Mouse (Mus musculus): ENCODE data around the gene Scyl1. TPM values are rescaled to one million over a fixed set of nuclear protein-coding genes. Genes with fewer than 3 reads are reported as not detected.

Scyl1 gene
- total and polyA plus RNA-seq, 3 experiments, result 57.2 to 95.6 (median 70.0) TPM

- peak overlapping the region; percentile 1; the same call in 1 of the 2 replicates for H3K4me3 ChIP-seq
- H3K36me3 ChIP-seq (ENCODE audit: control insufficient read depth, insufficient read depth, low read length), result peaks cover 6% of the 10 kb centered on the region; the same call in 1 of the 2 replicates
- 4% methylated on average over 8 of the region's 8 CpGs for WGBS
- H3K27me3 ChIP-seq (ENCODE audit: control insufficient read depth, insufficient read depth, low read length), result no peaks in the 10 kb centered on the region
- intact Hi-C loops (cut with DNase I), result no loop called here
- H3K27ac ChIP-seq, result peak overlapping the region; percentile 100
- peak overlapping the region; percentile 31 for H3K9ac ChIP-seq (ENCODE audit: low read depth, low read length)
- peak; percentile 53; the same call in 1 of the 2 replicates for TF ChIP-seq POLR2A (IDR thresholded peaks at IDR 0.05; ENCODE audit: insufficient read depth, low read depth, low read length)
- TF ChIP-seq EP300 (IDR thresholded peaks at IDR 0.05; ENCODE audit: insufficient read depth, low read depth, low read length), result peak; percentile 75
- no peak for TF ChIP-seq CTCF (IDR thresholded peaks at IDR 0.05)
- no peaks in the 10 kb centered on the region for H3K79me2 ChIP-seq (replicated peaks; ENCODE audit: control insufficient read depth, insufficient read depth, low read length)
- peak; percentile 73 to 75 for DNase-seq
- H3K4me1 ChIP-seq (ENCODE audit: control insufficient read depth, insufficient read depth, low read length), result peaks cover 48% of the 10 kb centered on the region
These were observed 35.0 kb upstream of the Scyl1 start for GRCm38 (mm10) chr19:5806051-5806808.

GRCm38 (mm10) chr19:5804371-5804899 is 33.2 kb upstream of the Scyl1 start:
- no peaks in the 10 kb centered on the region for H3K27me3 ChIP-seq (ENCODE audit: control insufficient read depth, insufficient read depth, low read length)
- 37% methylated on average over 8 of the region's 8 CpGs for WGBS
- H3K9ac ChIP-seq (ENCODE audit: low read depth, low read length), result peak overlapping the region; percentile 84
- intact Hi-C loops (cut with DNase I), result no loop called here
- H3K27ac ChIP-seq, result peak overlapping the region; percentile 100
- DNase-seq, result peak in 1 of 2 experiments; percentile 34
- TF ChIP-seq EP300 (IDR thresholded peaks at IDR 0.05; ENCODE audit: insufficient read depth, low read depth, low read length) (no peak), POLR2A (IDR thresholded peaks at IDR 0.05; ENCODE audit: insufficient read depth, low read depth, low read length) (no peak), CTCF (IDR thresholded peaks at IDR 0.05) (no peak)
- H3K79me2 ChIP-seq (replicated peaks; ENCODE audit: control insufficient read depth, insufficient read depth, low read length), result peaks cover 6% of the 10 kb centered on the region
- H3K36me3 ChIP-seq (ENCODE audit: control insufficient read depth, insufficient read depth, low read length), result peaks cover 6% of the 10 kb centered on the region; the same call in 1 of the 2 replicates
- no peak overlapping the region for H3K4me3 ChIP-seq
- peaks cover 32% of the 10 kb centered on the region for H3K4me1 ChIP-seq (ENCODE audit: control insufficient read depth, insufficient read depth, low read length)

- 1% methylated on average over 16 of the region's 16 CpGs for WGBS
- DNase-seq, result no peak
- intact Hi-C loops (cut with DNase I), result loop anchor here (2.0 kb wide), 1 partner anchor 15 kb away; no protein-coding TSS in a partner anchor
- peak overlapping the region; percentile 84 for H3K9ac ChIP-seq (ENCODE audit: low read depth, low read length)
- TF ChIP-seq CTCF (IDR thresholded peaks at IDR 0.05) (no peak), EP300 (IDR thresholded peaks at IDR 0.05; ENCODE audit: insufficient read depth, low read depth, low read length) (no peak), POLR2A (IDR thresholded peaks at IDR 0.05; ENCODE audit: insufficient read depth, low read depth, low read length) (no peak; the same call in 1 of the 2 replicates)
- peak overlapping the region; percentile 54 for H3K4me3 ChIP-seq
- H3K36me3 ChIP-seq (ENCODE audit: control insufficient read depth, insufficient read depth, low read length), result peaks cover 7% of the 10 kb centered on the region; the same call in 1 of the 2 replicates
- H3K27ac ChIP-seq, result peak overlapping the region; percentile 100
- H3K27me3 ChIP-seq (ENCODE audit: control insufficient read depth, insufficient read depth, low read length), result no peaks in the 10 kb centered on the region
- peaks cover 6% of the 10 kb centered on the region for H3K79me2 ChIP-seq (replicated peaks; ENCODE audit: control insufficient read depth, insufficient read depth, low read length)
- peaks cover 28% of the 10 kb centered on the region for H3K4me1 ChIP-seq (ENCODE audit: control insufficient read depth, insufficient read depth, low read length)
These were observed 32.7 kb upstream of the Scyl1 start for GRCm38 (mm10) chr19:5803881-5804279.

- peaks cover 11% of the 10 kb centered on the region for H3K36me3 ChIP-seq (ENCODE audit: control insufficient read depth, insufficient read depth, low read length)
- peak overlapping the region; percentile 89 for H3K4me3 ChIP-seq
- DNase-seq, result peak; percentile 100
- H3K9ac ChIP-seq (ENCODE audit: low read depth, low read length), result peak overlapping the region; percentile 90
- TF ChIP-seq CTCF (IDR thresholded peaks at IDR 0.05), result no peak
- peak; percentile 92 for TF ChIP-seq POLR2A (IDR thresholded peaks at IDR 0.05; ENCODE audit: insufficient read depth, low read depth, low read length)
- peak; percentile 94 for TF ChIP-seq EP300 (IDR thresholded peaks at IDR 0.05; ENCODE audit: insufficient read depth, low read depth, low read length)
- peaks cover 22% of the 10 kb centered on the region for H3K4me1 ChIP-seq (ENCODE audit: control insufficient read depth, insufficient read depth, low read length)
- WGBS, result under 1% methylated on average over 67 of the region's 67 CpGs
- H3K27me3 ChIP-seq (ENCODE audit: control insufficient read depth, insufficient read depth, low read length), result no peaks in the 10 kb centered on the region
- peak overlapping the region; percentile 100 for H3K27ac ChIP-seq
- intact Hi-C loops (cut with DNase I), result loop anchor here (2.0 kb wide), 1 partner anchor 16 kb away; no protein-coding TSS in a partner anchor
- peaks cover 6% of the 10 kb centered on the region for H3K79me2 ChIP-seq (replicated peaks; ENCODE audit: control insufficient read depth, insufficient read depth, low read length)
These were observed 32.0 kb upstream of the Scyl1 start for GRCm38 (mm10) chr19:5803041-5803880.

GRCm38 (mm10) chr19:5802787-5803040 is 31.5 kb upstream of the Scyl1 start:
- TF ChIP-seq POLR2A (IDR thresholded peaks at IDR 0.05; ENCODE audit: insufficient read depth, low read depth, low read length), result no peak
- no peak for TF ChIP-seq EP300 (IDR thresholded peaks at IDR 0.05; ENCODE audit: insufficient read depth, low read depth, low read length)
- TF ChIP-seq CTCF (IDR thresholded peaks at IDR 0.05), result no peak

More at GRCm38 (mm10) chr19:5802787-5803040, 31.5 kb upstream of the Scyl1 start:
- H3K36me3 ChIP-seq (ENCODE audit: control insufficient read depth, insufficient read depth, low read length), result peaks cover 15% of the 10 kb centered on the region
- intact Hi-C loops (cut with DNase I), result loop anchor here (1.0 to 2.0 kb wide), 2 partner anchors 16 to 42 kb away; no protein-coding TSS in a partner anchor
- peaks cover 19% of the 10 kb centered on the region for H3K4me1 ChIP-seq (ENCODE audit: control insufficient read depth, insufficient read depth, low read length)
- peaks cover 6% of the 10 kb centered on the region for H3K79me2 ChIP-seq (replicated peaks; ENCODE audit: control insufficient read depth, insufficient read depth, low read length)
- H3K27me3 ChIP-seq (ENCODE audit: control insufficient read depth, insufficient read depth, low read length), result no peaks in the 10 kb centered on the region
- H3K27ac ChIP-seq, result peak overlapping the region; percentile 100
- 0% methylated on average over 4 of the region's 4 CpGs for WGBS
- H3K4me3 ChIP-seq, result peak overlapping the region; percentile 89
- no peak for DNase-seq
- H3K9ac ChIP-seq (ENCODE audit: low read depth, low read length), result peak overlapping the region; percentile 90
